Mouse (Mus musculus): ENCODE results near the gene Strc.

GRCm38 (mm10) chr2:121323693-121324470 lies 63.1 kb downstream of the Strc start:
- no peak for TF ChIP-seq POLR2A (IDR thresholded peaks at IDR 0.05; ENCODE audit: insufficient read depth, low read depth, low read length)
- no peak for TF ChIP-seq CTCF (IDR thresholded peaks at IDR 0.05; ENCODE audit: insufficient read depth, low read depth, low read length)

Data from olfactory bulb, adult 2 months (tissue).